Mouse (Mus musculus): ENCODE measurements around the gene Cryga. TPM values are rescaled to one million over a fixed set of nuclear protein-coding genes. Genes with fewer than 3 reads are reported as not detected.

The Cryga gene
- not detected in 2 replicates for polyA plus RNA-seq (2015; fragmentation: Nextera tagmentation; extraction: Ambion mirVana)

DNA sequence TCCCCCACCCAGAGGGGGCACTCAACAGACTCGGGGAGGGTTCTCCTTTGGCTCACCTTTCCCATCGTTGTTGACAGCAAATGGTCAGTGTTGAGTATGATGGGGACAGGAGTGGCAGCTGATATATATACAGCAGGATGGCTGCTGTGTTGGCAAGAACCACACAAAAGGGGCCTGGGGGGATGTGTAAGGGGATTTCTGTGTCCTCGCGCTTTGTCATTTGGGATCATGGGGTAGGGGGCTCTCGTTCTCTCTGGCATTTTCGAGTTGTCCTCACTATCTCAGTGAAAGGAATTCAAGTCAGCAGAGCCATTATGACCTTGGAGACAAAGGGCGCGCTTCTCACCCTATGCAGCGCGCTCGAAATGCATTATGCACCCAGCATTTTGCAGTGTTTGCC is at the start of gene Cryga:
TSS of gene Cryga (minus strand) at position 101 of the 400 bp plus-strand sequence.
- Histone ChIP-seq H3K27ac (no peak within 1 kb of the TSS), H3K4me1 (no peaks in the 10 kb centered on the region), H3K9me3 (no peaks in the 10 kb centered on the region), H3K4me2 (no peak within 1 kb of the TSS), H3K36me3 (no peaks in the 10 kb centered on the region), H3K4me3 (no peak within 1 kb of the TSS), H3K27me3 (no peaks in the 10 kb centered on the region), H3K9ac (no peak within 1 kb of the TSS)
- ATAC-seq (ENCODE audit: insufficient number of reproducible peaks, low FRiP score, low TSS enrichment, low read depth), result no peak
- 90% methylated on average over 11 of the region's 11 CpGs for WGBS

DNA sequence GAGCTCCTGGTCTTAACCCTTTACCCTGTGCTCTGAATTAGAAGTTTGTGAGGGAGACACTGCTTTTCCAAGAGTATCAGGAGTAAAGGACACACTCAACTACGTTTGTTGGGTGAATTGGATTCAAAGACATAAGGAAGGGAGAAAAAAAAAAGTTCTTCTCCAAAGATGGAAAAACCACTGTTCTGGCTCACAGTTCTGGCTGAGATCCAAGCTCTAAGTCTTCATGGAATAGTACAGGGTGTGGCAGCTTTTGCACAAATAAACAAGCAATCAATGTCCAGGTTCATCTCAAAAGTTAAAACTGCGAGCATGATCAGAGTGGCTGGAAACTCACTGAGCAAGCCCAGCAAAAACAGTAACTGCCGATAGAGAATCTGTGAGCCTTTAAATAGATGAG is 44.8 kb upstream of the Cryga start:
- Histone ChIP-seq H3K4me2 (no peak overlapping the region), H3K9ac (no peak overlapping the region), H3K27ac (no peak overlapping the region), H3K4me3 (no peak overlapping the region), H3K36me3 (no peaks in the 10 kb centered on the region), H3K9me3 (no peaks in the 10 kb centered on the region), H3K27me3 (no peaks in the 10 kb centered on the region), H3K4me1 (no peaks in the 10 kb centered on the region)
- 72% methylated on average over 3 of the region's 3 CpGs for WGBS
- no peak for ATAC-seq (ENCODE audit: insufficient number of reproducible peaks, low FRiP score, low TSS enrichment, low read depth)

DNA sequence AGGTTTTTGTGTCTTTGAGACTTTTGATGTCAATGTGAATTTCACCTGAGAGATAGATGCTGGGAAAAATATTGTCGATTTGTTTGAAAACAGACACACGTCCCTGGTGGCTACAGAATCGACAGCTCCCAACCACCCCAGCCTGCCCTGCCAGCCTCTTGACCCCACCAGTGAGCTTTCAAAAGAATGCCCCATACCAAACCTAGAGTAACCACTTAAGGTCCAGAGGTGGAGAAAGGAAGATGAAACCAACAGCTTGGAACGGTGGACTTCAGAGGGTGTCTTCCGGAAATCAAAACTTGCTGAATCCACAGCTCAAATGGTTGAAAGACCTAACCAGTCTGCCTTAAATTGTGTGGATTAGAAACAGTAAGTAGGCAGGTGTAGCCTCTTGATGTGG is 44.2 kb upstream of the Cryga start:
- 93% methylated on average over 5 of the region's 5 CpGs for WGBS
- H3K27ac ChIP-seq, result no peak overlapping the region
- H3K4me1 ChIP-seq, result no peaks in the 10 kb centered on the region
- no peak overlapping the region for H3K9ac ChIP-seq
- H3K27me3 ChIP-seq, result no peaks in the 10 kb centered on the region
- ATAC-seq (ENCODE audit: insufficient number of reproducible peaks, low FRiP score, low TSS enrichment, low read depth), result no peak
- H3K4me3 ChIP-seq, result no peak overlapping the region
- H3K4me2 ChIP-seq, result no peak overlapping the region
- no peaks in the 10 kb centered on the region for H3K9me3 ChIP-seq
- H3K36me3 ChIP-seq, result no peaks in the 10 kb centered on the region

DNA sequence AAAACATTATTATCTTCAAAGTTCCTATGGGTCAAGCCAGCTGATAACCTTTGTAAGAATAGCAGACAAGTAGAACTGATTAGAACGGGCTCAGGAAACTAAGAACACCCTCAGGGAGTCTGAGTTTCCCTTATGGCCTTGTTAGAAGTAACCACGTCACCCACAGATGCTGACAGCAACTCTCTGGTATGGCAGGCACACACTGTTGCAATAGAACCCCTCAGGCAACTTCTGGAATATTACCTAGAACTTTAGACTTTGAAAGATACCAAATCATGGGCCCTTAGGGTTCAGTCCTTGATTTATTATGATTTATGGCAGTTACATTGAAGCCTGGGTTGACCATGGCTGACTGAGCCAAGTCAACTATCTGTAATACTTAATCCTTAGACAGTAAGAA is 43.4 kb upstream of the Cryga start:
- H3K27me3 ChIP-seq, result no peaks in the 10 kb centered on the region
- 37% methylated on average over 2 of the region's 2 CpGs for WGBS
- H3K27ac ChIP-seq, result no peak overlapping the region
- no peaks in the 10 kb centered on the region for H3K36me3 ChIP-seq
- H3K4me3 ChIP-seq, result no peak overlapping the region
- H3K4me2 ChIP-seq, result no peak overlapping the region
- H3K9ac ChIP-seq, result no peak overlapping the region
- ATAC-seq (ENCODE audit: insufficient number of reproducible peaks, low FRiP score, low TSS enrichment, low read depth), result no peak
- no peaks in the 10 kb centered on the region for H3K9me3 ChIP-seq
- H3K4me1 ChIP-seq, result no peaks in the 10 kb centered on the region

DNA sequence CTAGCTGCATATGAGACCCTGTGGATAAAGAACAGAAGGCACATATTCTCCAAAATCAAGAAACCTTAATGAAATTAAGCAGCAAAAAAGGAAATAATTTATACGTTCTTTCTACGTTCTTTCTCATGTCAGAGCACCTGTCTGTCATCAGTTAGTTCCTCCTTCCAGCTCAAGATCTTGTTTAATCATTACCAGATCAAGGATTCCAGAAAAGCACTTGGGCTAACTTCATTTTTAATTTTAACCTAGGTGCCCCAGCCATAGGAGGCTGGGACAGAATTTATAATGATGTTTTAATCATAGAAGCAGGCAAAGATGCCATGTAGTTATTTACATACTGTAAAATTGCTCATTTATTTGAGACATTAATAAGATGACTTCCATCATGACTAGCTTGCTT is 41.6 kb upstream of the Cryga start:
- Histone ChIP-seq H3K4me2 (no peak overlapping the region), H3K27me3 (no peaks in the 10 kb centered on the region), H3K9ac (no peak overlapping the region), H3K4me1 (no peaks in the 10 kb centered on the region), H3K27ac (no peak overlapping the region), H3K4me3 (no peak overlapping the region), H3K9me3 (no peaks in the 10 kb centered on the region), H3K36me3 (no peaks in the 10 kb centered on the region)
- 76% methylated on average over 2 of the region's 2 CpGs for WGBS
- ATAC-seq (ENCODE audit: insufficient number of reproducible peaks, low FRiP score, low TSS enrichment, low read depth), result no peak

DNA sequence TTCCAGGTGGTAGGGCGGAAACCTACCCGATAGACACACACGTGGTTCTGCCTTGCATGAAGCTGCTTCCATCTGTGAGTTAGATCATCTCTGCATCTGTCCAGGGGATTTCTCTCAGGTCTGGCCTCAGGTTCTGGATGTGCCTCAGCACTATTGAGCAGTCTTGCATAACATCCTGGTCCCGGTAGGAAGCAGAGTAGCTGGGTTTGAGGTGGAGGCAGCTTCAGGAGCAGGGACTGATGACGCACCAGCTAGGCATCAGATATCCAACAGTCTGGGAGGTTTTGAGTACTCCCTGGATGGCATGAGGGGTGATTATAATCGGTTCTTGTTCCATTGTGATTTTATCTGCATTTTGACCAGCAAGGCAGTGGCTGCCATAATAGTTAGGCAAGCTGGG is 34.4 kb upstream of the Cryga start:
- no peak overlapping the region for H3K4me3 ChIP-seq
- H3K9ac ChIP-seq, result no peak overlapping the region
- no peak for ATAC-seq (ENCODE audit: insufficient number of reproducible peaks, low FRiP score, low TSS enrichment, low read depth)
- H3K4me2 ChIP-seq, result no peak overlapping the region
- H3K4me1 ChIP-seq, result no peaks in the 10 kb centered on the region
- no peaks in the 10 kb centered on the region for H3K9me3 ChIP-seq
- H3K36me3 ChIP-seq, result no peaks in the 10 kb centered on the region
- H3K27me3 ChIP-seq, result no peaks in the 10 kb centered on the region
- no peak overlapping the region for H3K27ac ChIP-seq
- 75% methylated on average over 6 of the region's 6 CpGs for WGBS

DNA sequence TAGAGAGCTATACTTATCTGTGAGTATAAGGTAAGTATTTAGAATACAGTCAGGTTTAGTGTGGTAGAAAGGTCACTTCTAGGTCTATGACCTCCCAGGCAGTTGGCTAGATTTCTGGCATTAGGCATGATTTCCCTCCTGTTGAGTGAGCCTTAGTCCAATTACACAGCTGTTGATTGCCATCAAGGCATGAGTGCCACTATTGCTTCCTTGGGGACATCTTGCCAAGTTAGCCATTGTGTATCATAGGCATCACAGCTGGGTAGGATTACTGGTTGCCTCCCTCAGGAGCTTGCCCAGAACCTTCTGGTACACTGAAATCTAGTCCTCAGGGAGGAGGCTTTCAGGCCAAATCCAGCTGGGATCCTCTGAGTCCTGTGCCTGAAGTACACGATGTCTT is 29.7 kb upstream of the Cryga start:
- WGBS, result 89% methylated on average over 1 of the region's 1 CpGs
- no peak overlapping the region for H3K4me3 ChIP-seq
- H3K27me3 ChIP-seq, result no peaks in the 10 kb centered on the region
- no peaks in the 10 kb centered on the region for H3K4me1 ChIP-seq
- no peak for ATAC-seq (ENCODE audit: insufficient number of reproducible peaks, low FRiP score, low TSS enrichment, low read depth)
- H3K27ac ChIP-seq, result no peak overlapping the region
- H3K4me2 ChIP-seq, result no peak overlapping the region
- H3K9me3 ChIP-seq, result no peaks in the 10 kb centered on the region
- H3K9ac ChIP-seq, result no peak overlapping the region
- H3K36me3 ChIP-seq, result no peaks in the 10 kb centered on the region

DNA sequence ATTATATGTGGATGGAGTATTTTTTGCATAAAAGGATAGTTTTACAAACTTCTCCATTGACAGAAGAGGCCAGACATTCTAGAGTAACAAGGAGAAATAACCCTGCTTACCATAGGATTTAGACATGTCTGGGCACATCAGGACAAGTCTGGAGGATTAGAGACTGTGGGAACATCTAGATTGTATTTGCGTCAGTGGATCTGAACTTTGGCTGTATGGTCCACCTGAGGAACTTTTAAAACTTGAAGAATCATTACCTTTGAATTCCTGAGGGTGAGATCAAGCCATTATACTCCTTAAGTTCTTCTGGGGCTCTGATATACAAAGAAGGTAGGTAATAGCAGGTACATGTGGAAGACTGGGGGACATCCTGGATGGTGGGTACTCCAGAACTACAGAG is 28.5 kb upstream of the Cryga start:
- Histone ChIP-seq H3K9me3 (no peaks in the 10 kb centered on the region), H3K4me2 (no peak overlapping the region), H3K9ac (no peak overlapping the region), H3K4me3 (no peak overlapping the region), H3K27me3 (no peaks in the 10 kb centered on the region), H3K27ac (no peak overlapping the region), H3K36me3 (no peaks in the 10 kb centered on the region), H3K4me1 (no peaks in the 10 kb centered on the region)
- 76% methylated on average over 1 of the region's 1 CpGs for WGBS
- ATAC-seq (ENCODE audit: insufficient number of reproducible peaks, low FRiP score, low TSS enrichment, low read depth), result no peak

DNA sequence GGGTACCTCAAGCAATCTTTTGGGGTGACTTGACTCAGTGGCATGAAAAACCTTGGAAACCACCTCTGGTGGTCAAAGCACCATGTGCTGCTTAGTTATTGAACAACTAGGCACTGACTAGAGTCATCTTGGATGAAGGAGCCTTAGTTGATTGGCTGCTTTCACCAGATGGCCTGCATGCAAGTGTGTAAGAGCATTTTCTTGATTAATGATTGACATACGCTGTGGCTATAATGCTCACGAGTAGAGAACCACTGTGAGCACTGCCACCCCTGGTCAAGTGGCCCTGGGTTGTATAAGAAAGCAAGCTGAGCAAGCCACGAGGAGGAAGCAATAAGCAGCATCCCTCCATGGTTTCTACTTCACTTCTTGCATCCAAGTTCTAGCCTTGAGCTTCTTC is 27.1 kb upstream of the Cryga start:
- H3K9me3 ChIP-seq, result no peaks in the 10 kb centered on the region
- H3K4me3 ChIP-seq, result no peak overlapping the region
- ATAC-seq (ENCODE audit: insufficient number of reproducible peaks, low FRiP score, low TSS enrichment, low read depth), result no peak
- H3K27ac ChIP-seq, result no peak overlapping the region
- 79% methylated on average over 3 of the region's 3 CpGs for WGBS
- H3K4me1 ChIP-seq, result no peaks in the 10 kb centered on the region
- no peaks in the 10 kb centered on the region for H3K36me3 ChIP-seq
- no peak overlapping the region for H3K4me2 ChIP-seq
- no peaks in the 10 kb centered on the region for H3K27me3 ChIP-seq
- H3K9ac ChIP-seq, result no peak overlapping the region

DNA sequence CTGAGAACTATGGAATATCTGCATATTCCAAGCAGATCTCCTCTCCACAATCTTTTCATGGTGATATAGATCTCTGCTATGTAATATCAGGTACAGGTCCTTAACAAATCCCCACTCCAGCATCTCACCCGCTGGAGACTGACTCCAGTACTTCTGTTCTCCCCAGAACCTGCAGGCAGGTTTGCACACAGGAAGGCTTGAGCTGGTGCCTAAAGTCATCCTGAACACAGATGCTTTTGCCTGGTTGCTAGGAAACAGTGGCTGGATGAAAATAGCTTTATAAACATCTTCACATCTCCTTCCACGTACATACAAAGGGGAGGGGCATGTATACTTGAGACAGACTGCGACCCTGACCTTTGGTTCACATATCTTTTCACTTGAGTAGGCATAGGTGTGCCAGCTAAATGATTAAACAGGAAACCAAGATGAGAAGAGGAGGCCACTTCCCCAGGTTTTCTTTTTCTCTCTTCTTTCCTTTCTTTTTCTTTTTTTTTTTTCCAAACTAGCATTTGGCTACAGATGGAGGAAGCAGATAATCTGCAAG is 26.5 kb upstream of the Cryga start:
- H3K27me3 ChIP-seq, result no peaks in the 10 kb centered on the region
- H3K9ac ChIP-seq, result no peak overlapping the region
- no peak for ATAC-seq (ENCODE audit: insufficient number of reproducible peaks, low FRiP score, low TSS enrichment, low read depth)
- H3K4me3 ChIP-seq, result no peak overlapping the region
- H3K4me2 ChIP-seq, result no peak overlapping the region
- H3K4me1 ChIP-seq, result no peaks in the 10 kb centered on the region
- H3K36me3 ChIP-seq, result no peaks in the 10 kb centered on the region
- no peak overlapping the region for H3K27ac ChIP-seq
- H3K9me3 ChIP-seq, result no peaks in the 10 kb centered on the region
- WGBS, result 71% methylated on average over 3 of the region's 3 CpGs

DNA sequence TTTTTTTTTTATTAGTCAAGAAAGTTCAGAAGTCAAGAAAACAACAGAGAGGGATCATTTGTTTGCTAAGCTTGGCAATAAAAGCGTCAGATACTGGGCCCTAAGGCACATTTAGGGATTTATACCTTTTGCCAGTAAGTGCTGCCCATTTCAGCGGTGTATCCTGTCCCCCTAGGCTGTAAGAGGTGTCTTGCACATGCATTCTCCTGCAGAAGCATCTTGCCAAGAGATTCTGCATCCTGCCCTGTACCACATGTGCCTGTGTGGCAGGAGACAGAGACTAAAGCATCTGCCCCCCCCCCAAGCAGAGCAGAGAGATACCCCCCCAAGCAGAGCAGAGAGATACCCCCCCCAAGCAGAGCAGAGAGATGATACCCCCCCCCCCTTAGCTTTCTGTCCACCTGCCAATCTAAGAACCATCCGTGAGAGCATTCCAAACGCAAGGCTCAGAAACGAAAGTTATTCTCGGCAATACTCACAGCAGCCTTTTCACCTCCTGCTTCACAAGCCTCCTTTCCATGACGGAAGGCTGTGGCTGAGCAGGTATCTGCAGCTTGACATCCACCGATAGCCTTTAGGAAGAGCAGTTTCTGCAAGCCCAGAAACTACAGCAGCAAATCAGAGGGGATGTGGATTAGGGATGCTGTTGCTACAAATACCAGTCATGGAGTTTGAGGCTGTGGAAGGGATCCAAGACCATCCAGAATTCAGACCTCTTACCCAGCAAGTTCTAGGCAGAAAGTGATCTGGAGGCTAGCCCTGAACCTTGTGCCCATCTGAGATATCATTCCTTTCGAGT is 19.6 kb upstream of the Cryga start, which contains the start of gene D630023F18Rik:
TSS of gene D630023F18Rik (minus strand) at position 641 of the 799 bp plus-strand sequence.
- H3K36me3 ChIP-seq, result no peaks in the 10 kb centered on the region
- H3K27ac ChIP-seq, result no peak within 1 kb of the TSS
- no peaks in the 10 kb centered on the region for H3K4me1 ChIP-seq
- peak within 1 kb of the TSS; percentile 30 for H3K4me2 ChIP-seq
- no peak within 1 kb of the TSS for H3K9ac ChIP-seq
- 16% methylated on average over 9 of the region's 9 CpGs for WGBS
- H3K9me3 ChIP-seq, result no peaks in the 10 kb centered on the region
- ATAC-seq (ENCODE audit: insufficient number of reproducible peaks, low FRiP score, low TSS enrichment, low read depth), result no peak
- H3K4me3 ChIP-seq, result no peak within 1 kb of the TSS
- H3K27me3 ChIP-seq, result no peaks in the 10 kb centered on the region

DNA sequence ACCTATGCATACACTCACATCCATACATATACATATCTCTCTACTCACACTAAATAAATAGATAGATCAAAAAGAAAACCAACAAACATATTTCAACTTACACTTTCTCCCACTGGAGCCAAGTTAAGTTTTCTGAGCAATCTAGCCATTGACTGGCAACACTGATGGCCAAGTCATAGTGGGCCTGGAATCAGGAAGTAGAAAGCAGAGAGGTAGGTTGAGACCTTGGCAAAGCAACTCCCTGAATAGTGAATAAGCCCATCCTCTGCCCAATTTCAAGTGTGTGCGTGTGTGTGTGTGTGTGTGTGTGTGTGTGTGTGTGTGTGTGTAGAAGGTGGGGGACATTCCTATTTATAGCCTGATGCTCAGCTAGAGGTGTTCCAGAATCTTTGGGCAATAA is 16.3 kb upstream of the Cryga start, which contains the start of gene Gm28845:
TSS of gene Gm28845 (minus strand) at position 121 of the 400 bp plus-strand sequence.
- no peaks in the 10 kb centered on the region for H3K4me1 ChIP-seq
- no peak within 1 kb of the TSS for H3K27ac ChIP-seq
- no peaks in the 10 kb centered on the region for H3K27me3 ChIP-seq
- ATAC-seq (ENCODE audit: insufficient number of reproducible peaks, low FRiP score, low TSS enrichment, low read depth), result no peak
- no peaks in the 10 kb centered on the region for H3K36me3 ChIP-seq
- no peaks in the 10 kb centered on the region for H3K9me3 ChIP-seq
- WGBS, result 77% methylated on average over 1 of the region's 1 CpGs
- no peak within 1 kb of the TSS for H3K4me3 ChIP-seq
- no peak within 1 kb of the TSS for H3K9ac ChIP-seq
- H3K4me2 ChIP-seq, result no peak within 1 kb of the TSS
